Comparison of ENCODE assay signal across 20 mouse cellular contexts in the genomic region with DNA sequence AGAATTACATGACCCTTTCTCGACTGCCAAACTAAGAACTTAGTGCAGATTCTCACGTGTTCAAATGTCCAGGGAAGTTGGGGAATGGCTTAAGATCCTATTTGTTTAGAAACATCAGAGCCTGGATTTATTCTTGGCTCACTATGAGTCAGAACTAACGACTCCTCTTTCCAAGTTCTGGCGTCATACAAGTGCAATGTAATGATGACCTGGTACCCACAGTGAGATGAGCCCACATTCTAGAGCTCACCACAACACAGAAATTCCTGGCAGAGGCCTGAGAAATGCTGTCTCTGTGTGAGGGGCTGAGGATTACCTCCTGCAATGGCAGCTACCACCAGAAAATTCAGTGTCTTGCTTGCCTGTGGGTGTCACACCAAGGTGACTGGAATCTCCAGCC.
"Had no signal": no experiment of that assay in that cellular context is flagged by ENCODE, and none has a peak within 500 bp of the region (broad histone marks: within the 10 kb centered on the region; RNA-seq: fewer than 3 reads in every experiment).

No protein-coding gene starts in this region.

- H3K9ac ChIP-seq: liver, postnatal 0 days; lung, embryonic 15.5 days; midbrain, embryonic 13.5 days; midbrain, embryonic 15.5 days; neural tube, embryonic 13.5 days; neural tube, embryonic 15.5 days had no signal

- DNase-seq: liver, postnatal 0 days; lung, adult 2 months; lung, postnatal 14 days; retina, postnatal 1 day; right cerebral cortex, adult 18-20 months; right cerebral cortex, postnatal 25 days; right cerebral cortex, postnatal 4 days; spleen, adult 18-20 months; thymus, adult 18-20 months; thymus, postnatal 14 days; thymus, postnatal 36 days had no signal

- H3K4me2 ChIP-seq: lung, embryonic 15.5 days; midbrain, embryonic 11.5 days; midbrain, embryonic 13.5 days; midbrain, embryonic 15.5 days; neural tube, embryonic 13.5 days; neural tube, embryonic 15.5 days had no signal

- H3K27me3 ChIP-seq: lung, embryonic 15.5 days; midbrain, embryonic 13.5 days; midbrain, embryonic 15.5 days; neural tube, embryonic 13.5 days; neural tube, embryonic 15.5 days had no signal

- H3K4me1 ChIP-seq: lung, embryonic 15.5 days; midbrain, embryonic 13.5 days; midbrain, embryonic 15.5 days; neural tube, embryonic 13.5 days; neural tube, embryonic 15.5 days had no signal

- H3K4me3 ChIP-seq: lung, embryonic 15.5 days; megakaryocyte, embryonic 14.5 days; midbrain, embryonic 13.5 days; midbrain, embryonic 15.5 days; neural tube, embryonic 13.5 days; neural tube, embryonic 15.5 days had no signal

- H3K36me3 ChIP-seq: lung, embryonic 15.5 days; midbrain, embryonic 13.5 days; midbrain, embryonic 15.5 days; neural tube, embryonic 13.5 days; neural tube, embryonic 15.5 days had no signal

- ATAC-seq: lung, postnatal 0 days; midbrain, embryonic 13.5 days; midbrain, embryonic 15.5 days had no signal

- H3K9me3 ChIP-seq: lung, embryonic 15.5 days; midbrain, embryonic 13.5 days; midbrain, embryonic 15.5 days; neural tube, embryonic 13.5 days; neural tube, embryonic 15.5 days had no signal

- H3K27ac ChIP-seq: lung, embryonic 15.5 days; macrophage; midbrain, embryonic 13.5 days; midbrain, embryonic 15.5 days; neural tube, embryonic 13.5 days; neural tube, embryonic 15.5 days had no signal
